Mouse (Mus musculus): ENCODE measurements at regions not wholly inside any gene's neighbourhood (a gene's known extent, or its start where the extent isn't known, plus 50 kb on each side); places are given as distances from the start of the nearest gene placed in this dataset.

GRCm38 (mm10) chr3:159282594-159282993 lies 212.6 kb upstream of the Depdc1a start:
- WGBS, result 88% methylated on average over 3 of the region's 3 CpGs
- no peak for ATAC-seq (replicated peaks; ENCODE audit: low FRiP score, low TSS enrichment, low read depth)

DNA sequence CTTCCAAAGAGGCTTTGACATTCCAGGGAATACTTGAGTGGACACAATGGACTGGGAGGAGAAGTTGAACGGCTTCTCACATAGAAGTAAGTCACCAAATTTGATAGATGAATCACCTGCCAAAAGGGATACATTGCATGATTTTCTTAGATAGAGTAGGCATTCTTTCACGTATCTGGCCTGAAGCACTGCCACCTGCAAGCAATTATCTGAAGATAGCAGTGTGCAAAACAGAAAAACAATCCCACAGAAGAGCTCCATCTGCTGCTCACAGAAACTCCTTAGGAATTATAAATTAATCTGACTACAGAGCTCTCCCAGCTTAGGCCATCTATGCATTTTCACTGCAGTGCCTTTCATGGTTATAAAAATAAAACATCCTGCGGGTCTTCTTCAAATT lies 177.8 kb upstream of the Depdc1a start:
- H3K4me3 ChIP-seq (ENCODE audit: low read depth, low read length), result no peak overlapping the region
- WGBS, result 69% methylated on average over 3 of the region's 3 CpGs
- ATAC-seq (replicated peaks; ENCODE audit: low FRiP score, low TSS enrichment, low read depth) (no peak), DNase-seq (ENCODE audit: low spot score) (no peak)
- H3K27ac ChIP-seq (ENCODE audit: low read depth), result no peak overlapping the region
- H3K4me1 ChIP-seq (replicated peaks; ENCODE audit: control insufficient read depth, insufficient read depth, low read length), result no peaks in the 10 kb centered on the region
- no peak overlapping the region for H3K9ac ChIP-seq (ENCODE audit: low read length)
- no peaks in the 10 kb centered on the region for H3K9me3 ChIP-seq (ENCODE audit: control insufficient read depth, low read length)
- H3K4me2 ChIP-seq (ENCODE audit: low read length), result no peak overlapping the region
- H3K36me3 ChIP-seq (ENCODE audit: control insufficient read depth, insufficient read depth, low read length), result no peaks in the 10 kb centered on the region
- H3K27me3 ChIP-seq (replicated peaks; ENCODE audit: control insufficient read depth, insufficient read depth, low read length), result no peaks in the 10 kb centered on the region

More at GRCm38 (mm10) chr3:159282594-159282993, 212.6 kb upstream of the Depdc1a start:
- no peak for DNase-seq (ENCODE audit: low spot score)
- Histone ChIP-seq H3K9ac (ENCODE audit: low read length) (no peak overlapping the region), H3K4me2 (ENCODE audit: low read length) (no peak overlapping the region), H3K27me3 (replicated peaks; ENCODE audit: control insufficient read depth, insufficient read depth, low read length) (no peaks in the 10 kb centered on the region), H3K36me3 (ENCODE audit: control insufficient read depth, insufficient read depth, low read length) (no peaks in the 10 kb centered on the region), H3K27ac (ENCODE audit: low read depth) (no peak overlapping the region), H3K9me3 (ENCODE audit: control insufficient read depth, low read length) (no peaks in the 10 kb centered on the region), H3K4me3 (ENCODE audit: low read depth, low read length) (no peak overlapping the region), H3K4me1 (replicated peaks; ENCODE audit: control insufficient read depth, insufficient read depth, low read length) (no peaks in the 10 kb centered on the region)

DNA sequence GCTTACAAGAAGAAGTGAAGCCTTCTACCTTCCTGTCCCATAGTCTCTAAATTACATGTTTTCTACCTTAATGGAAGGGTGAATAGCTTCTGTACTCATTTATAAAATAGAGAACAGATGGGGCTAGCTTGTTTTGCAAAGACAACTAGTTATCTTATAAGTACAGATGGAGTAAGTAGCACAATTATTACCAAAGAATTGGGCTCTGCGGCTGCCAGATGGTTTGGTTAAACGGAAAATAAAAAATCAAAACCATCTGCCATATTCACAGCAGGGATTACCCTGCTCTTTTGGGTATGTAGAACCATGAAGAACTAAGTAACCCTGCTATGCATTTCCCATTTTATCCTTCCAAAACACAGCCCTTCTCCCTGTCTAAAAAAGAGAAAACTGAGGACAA lies 147.2 kb upstream of the Depdc1a start:
- H3K4me2 ChIP-seq (ENCODE audit: low read length), result no peak overlapping the region
- no peaks in the 10 kb centered on the region for H3K36me3 ChIP-seq (ENCODE audit: control insufficient read depth, insufficient read depth, low read length)
- no peak overlapping the region for H3K9ac ChIP-seq (ENCODE audit: low read length)
- no peaks in the 10 kb centered on the region for H3K4me1 ChIP-seq (replicated peaks; ENCODE audit: control insufficient read depth, insufficient read depth, low read length)
- 96% methylated on average over 2 of the region's 2 CpGs for WGBS
- H3K27me3 ChIP-seq (replicated peaks; ENCODE audit: control insufficient read depth, insufficient read depth, low read length), result no peaks in the 10 kb centered on the region
- H3K4me3 ChIP-seq (ENCODE audit: low read depth, low read length), result no peak overlapping the region
- no peak overlapping the region for H3K27ac ChIP-seq (ENCODE audit: low read depth)
- H3K9me3 ChIP-seq (ENCODE audit: control insufficient read depth, low read length), result 0 out of 2 replicates have a peak, but pooled peaks cover 5% of the 10 kb centered on the region
- DNase-seq (ENCODE audit: low spot score) (no peak), ATAC-seq (replicated peaks; ENCODE audit: low FRiP score, low TSS enrichment, low read depth) (no peak)

- Histone ChIP-seq H3K4me2 (ENCODE audit: low read length) (no peak overlapping the region), H3K27ac (ENCODE audit: low read depth) (no peak overlapping the region), H3K27me3 (replicated peaks; ENCODE audit: control insufficient read depth, insufficient read depth, low read length) (no peaks in the 10 kb centered on the region), H3K9me3 (ENCODE audit: control insufficient read depth, low read length) (0 out of 2 replicates have a peak, but pooled peaks cover 5% of the 10 kb centered on the region), H3K4me1 (replicated peaks; ENCODE audit: control insufficient read depth, insufficient read depth, low read length) (no peaks in the 10 kb centered on the region), H3K9ac (ENCODE audit: low read length) (no peak overlapping the region), H3K36me3 (ENCODE audit: control insufficient read depth, insufficient read depth, low read length) (no peaks in the 10 kb centered on the region), H3K4me3 (ENCODE audit: low read depth, low read length) (no peak overlapping the region)
- DNase-seq (ENCODE audit: low spot score), result no peak
- ATAC-seq (replicated peaks; ENCODE audit: low FRiP score, low TSS enrichment, low read depth), result no peak
- 92% methylated on average over 6 of the region's 6 CpGs for WGBS
These were observed 141.5 kb upstream of the Depdc1a start for GRCm38 (mm10) chr3:159353730-159354129.

- ATAC-seq (replicated peaks; ENCODE audit: low FRiP score, low TSS enrichment, low read depth) (0 out of 2 replicates have a peak, but pooled peaks have one; percentile 23), DNase-seq (ENCODE audit: low spot score) (no peak)
- H3K27ac ChIP-seq (ENCODE audit: low read depth), result no peak overlapping the region
- H3K4me2 ChIP-seq (ENCODE audit: low read length), result no peak overlapping the region
- H3K9me3 ChIP-seq (ENCODE audit: control insufficient read depth, low read length), result no peaks in the 10 kb centered on the region
- no peaks in the 10 kb centered on the region for H3K4me1 ChIP-seq (replicated peaks; ENCODE audit: control insufficient read depth, insufficient read depth, low read length)
- H3K9ac ChIP-seq (ENCODE audit: low read length), result no peak overlapping the region
- no peaks in the 10 kb centered on the region for H3K36me3 ChIP-seq (ENCODE audit: control insufficient read depth, insufficient read depth, low read length)
- H3K4me3 ChIP-seq (ENCODE audit: low read depth, low read length), result no peak overlapping the region
- no peaks in the 10 kb centered on the region for H3K27me3 ChIP-seq (replicated peaks; ENCODE audit: control insufficient read depth, insufficient read depth, low read length)
These were observed 122.1 kb upstream of the Depdc1a start for GRCm38 (mm10) chr3:159373177-159373576.

All from intestine, embryonic 14.5 days (tissue).